Mouse (Mus musculus) cerebellum, postnatal 36 days (tissue): Measurements from ENCODE around the gene Nobox.
A peak's percentile ranks its signal among the peaks of the same experiment; 100 is the strongest.

Experiments used
- DNase-seq, 2 experiments: peaks; one replicate each; pipeline ENCODE4 v3.0.0; 2021 to 2022; ENCODE audit warnings: mixed read lengths in 2 of 2

Nobox gene

GRCm38 (mm10) chr6:43272597-43272996, 36.8 kb downstream of the Nobox start:
- DNase-seq, result no peak

GRCm38 (mm10) chr6:43266356-43266755, 43.0 kb downstream of the Nobox start:
- no peak for DNase-seq

- peak; percentile 6 to 7 for DNase-seq
Observed at GRCm38 (mm10) chr6:43265363-43266041, 43.9 kb downstream of the Nobox start, which contains the start of gene Arhgef5. Gene Arhgef5, plus strand, starts transcription at chr6:43265582.

GRCm38 (mm10) chr6:43260756-43261155, 48.6 kb downstream of the Nobox start:
- no peak for DNase-seq

- no peak for DNase-seq
Observed at GRCm38 (mm10) chr6:43254193-43254926, 55.0 kb downstream of the Nobox start.
